In genomic region chr17:47191416-47191815, GRCm38 (mm10) we compare ENCODE assay signal across 25 mouse cellular contexts.
"Had no signal": no experiment of that assay in that cellular context is flagged by ENCODE, and none has a peak within 500 bp of the region (broad histone marks: within the 10 kb centered on the region; RNA-seq: fewer than 3 reads in every experiment).

No protein-coding gene starts in this region.

- DNase-seq: gastrocnemius, postnatal 14 days; gastrocnemius, postnatal 36 days; heart, adult 18-20 months; heart, postnatal 10 days; heart, postnatal 4 days; kidney, adult 18-20 months; kidney, adult 8-10 months; kidney, postnatal 10 days; kidney, postnatal 25 days; kidney, postnatal 4 days had no signal

- H3K4me3 ChIP-seq: heart, embryonic 10.5 days; heart, embryonic 12.5 days; hindbrain, embryonic 10.5 days; hindbrain, embryonic 12.5 days; intestine, embryonic 15.5 days; layer of hippocampus, adult 2 months; left cerebral cortex, adult 2 months; limb, embryonic 13.5 days; limb, embryonic 15.5 days; liver, embryonic 12.5 days had no signal

- H3K36me3 ChIP-seq: intestine, embryonic 15.5 days; liver, embryonic 12.5 days had no signal

- H3K27me3 ChIP-seq: heart, embryonic 12.5 days; hindbrain, embryonic 12.5 days; intestine, embryonic 15.5 days; limb, embryonic 13.5 days; limb, embryonic 15.5 days; liver, embryonic 12.5 days had no signal

- H3K27ac ChIP-seq: heart, embryonic 10.5 days; hindbrain, embryonic 10.5 days; hindbrain, embryonic 12.5 days; hindbrain, embryonic 14.5 days; intestine, embryonic 15.5 days; layer of hippocampus, adult 2 months; left cerebral cortex, adult 2 months; limb, embryonic 13.5 days; limb, embryonic 15.5 days; liver, embryonic 12.5 days; liver, embryonic 14.5 days had no signal

- H3K9me3 ChIP-seq: heart, embryonic 10.5 days; heart, embryonic 12.5 days; hindbrain, embryonic 12.5 days; intestine, embryonic 15.5 days; limb, embryonic 15.5 days; liver, embryonic 12.5 days had no signal

- H3K4me1 ChIP-seq: intestine, embryonic 15.5 days had no signal

- ATAC-seq: hindbrain, embryonic 16.5 days; inflammation-experienced regulatory T-cells, adult 6 months; intestine, embryonic 15.5 days; intestine, postnatal 0 days; liver, embryonic 12.5 days had no signal
